Mouse (Mus musculus) testis, postnatal 10 days (tissue): ENCODE measurements around the gene Arhgef5.

ENCODE experiments used
- DNase-seq: peaks from one replicate; pipeline ENCODE4 v3.0.0; 2021; ENCODE audit warnings: low spot score

Arhgef5 gene

GRCm38 (mm10) chr6:43333479-43333878, 68.1 kb downstream of the Arhgef5 start:
- no peak for DNase-seq

GRCm38 (mm10) chr6:43335619-43336234, 70.3 kb downstream of the Arhgef5 start:
- DNase-seq = no peak

DNA sequence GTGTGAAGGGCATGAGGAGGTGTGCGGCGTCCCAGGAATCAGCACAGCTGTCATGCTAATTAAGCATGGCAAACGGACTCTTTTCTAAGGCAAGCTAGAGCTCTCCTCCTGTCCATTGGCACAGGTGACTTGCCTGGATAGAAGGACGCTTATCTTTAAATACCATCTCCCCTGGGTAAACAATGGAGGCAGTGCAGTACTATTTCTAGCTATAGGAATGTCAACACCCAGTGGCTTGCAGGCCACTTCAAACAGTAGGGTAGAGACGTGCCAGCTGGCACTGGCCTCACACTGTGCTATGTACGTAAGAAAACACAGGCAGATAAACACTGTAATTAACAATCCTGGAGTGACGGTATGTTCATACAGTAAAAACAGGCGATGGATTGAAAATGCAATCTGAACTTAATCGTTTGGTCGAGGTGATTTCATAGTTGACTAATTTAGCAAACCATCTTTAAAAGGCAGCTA, 72.1 kb downstream of the Arhgef5 start:
- DNase-seq = no peak

- no peak for DNase-seq
Observed at GRCm38 (mm10) chr6:43338804-43339203, 73.4 kb downstream of the Arhgef5 start.
